Mouse (Mus musculus): ENCODE results near the gene Tro. TPM values are rescaled to one million over a fixed set of nuclear protein-coding genes. Genes with fewer than 3 reads are reported as not detected.

The Tro gene
- under 1 TPM in 1 of 26 experiments, not detected in 25; 0.95 TPM for total RNA-seq (2018; cell fraction: chromatin; rRNA removed)
- not detected for total RNA-seq (2018; cell fraction: cytosol; rRNA removed)
- total RNA-seq (2018; cell fraction: nucleus; rRNA removed), result not detected
- polyA plus RNA-seq (2018), result not detected in 3 replicates

DNA sequence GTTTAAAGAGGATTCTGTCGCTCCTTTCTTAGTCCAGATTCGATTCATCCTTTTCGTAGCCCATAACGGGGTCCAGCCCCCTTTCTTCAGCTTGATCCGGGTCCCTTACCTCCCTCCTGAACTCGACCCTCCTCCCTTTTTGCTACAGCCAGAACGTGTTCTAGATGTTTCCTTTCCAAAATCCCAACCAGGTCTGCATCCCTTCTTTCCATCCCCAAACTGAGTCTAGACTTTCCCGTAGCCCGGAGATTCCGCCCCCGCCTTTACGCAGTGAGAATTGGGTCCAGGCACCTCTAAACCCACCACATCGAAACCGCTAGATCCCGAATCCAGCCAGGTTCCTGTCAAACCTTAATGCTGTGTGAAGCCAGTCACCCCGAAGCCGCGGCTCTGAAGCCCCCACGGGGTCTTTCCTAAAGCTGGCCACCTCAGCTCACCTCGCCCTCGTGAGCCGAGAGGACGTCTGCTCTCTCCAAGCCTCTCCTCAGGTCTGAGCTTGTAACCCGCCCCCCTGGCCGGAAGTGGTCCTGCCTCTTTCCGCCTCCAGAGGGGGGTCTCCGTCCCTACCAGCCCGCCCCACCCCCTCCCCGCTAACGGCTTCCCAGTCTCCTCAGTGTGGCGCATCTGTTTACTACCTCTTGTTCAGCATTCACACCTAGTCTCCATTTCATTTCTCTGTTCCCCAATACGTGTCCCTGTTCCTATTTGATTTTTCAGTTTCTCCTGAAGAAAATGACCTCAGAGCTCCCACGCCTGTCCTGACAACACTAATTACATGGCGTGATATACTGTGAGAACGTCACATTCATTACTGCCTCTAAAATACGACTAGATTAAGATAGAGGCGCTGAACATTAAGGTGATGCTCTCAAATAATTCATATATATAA, at the start of gene Tro:
Gene Tro, minus strand, starts transcription at position 676 of the 889 bp plus-strand sequence.
- H3K4me3 ChIP-seq (ENCODE audit: inconsistent target), result no peak within 1 kb of the TSS
- no peaks in the 10 kb centered on the region for H3K36me3 ChIP-seq (ENCODE audit: inconsistent target)
- no peak within 1 kb of the TSS for H3K27ac ChIP-seq
- H3K79me2 ChIP-seq (ENCODE audit: inconsistent target), result no peaks in the 10 kb centered on the region
- 34% methylated on average over 30 of the region's 37 CpGs for WGBS (ENCODE audit: missing documents)

DNA sequence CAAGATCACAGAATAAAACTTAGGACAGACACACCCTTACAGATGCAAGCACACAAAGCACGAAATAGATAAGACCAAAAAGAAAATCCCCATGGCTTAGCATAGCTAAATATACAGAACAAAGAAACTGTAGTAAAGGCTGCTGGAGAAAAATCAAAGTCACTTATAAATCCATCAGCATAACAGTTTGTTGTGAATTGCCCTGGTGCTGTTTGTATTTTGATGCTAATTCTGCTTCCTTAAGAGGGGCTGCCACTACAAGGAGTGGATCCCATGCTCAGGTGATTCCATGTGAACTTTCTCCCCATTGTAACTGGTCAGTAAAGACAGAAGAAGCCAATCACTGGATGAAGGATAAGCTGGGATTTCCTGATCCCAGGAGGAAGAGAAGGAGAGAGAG, 20.1 kb upstream of the Tro start:
- WGBS (ENCODE audit: missing documents), result 73% methylated on average over 1 of the region's 1 CpGs
- Histone ChIP-seq H3K27ac (no peak overlapping the region), H3K36me3 (ENCODE audit: inconsistent target) (no peaks in the 10 kb centered on the region), H3K4me3 (ENCODE audit: inconsistent target) (no peak overlapping the region), H3K79me2 (ENCODE audit: inconsistent target) (no peaks in the 10 kb centered on the region)

DNA sequence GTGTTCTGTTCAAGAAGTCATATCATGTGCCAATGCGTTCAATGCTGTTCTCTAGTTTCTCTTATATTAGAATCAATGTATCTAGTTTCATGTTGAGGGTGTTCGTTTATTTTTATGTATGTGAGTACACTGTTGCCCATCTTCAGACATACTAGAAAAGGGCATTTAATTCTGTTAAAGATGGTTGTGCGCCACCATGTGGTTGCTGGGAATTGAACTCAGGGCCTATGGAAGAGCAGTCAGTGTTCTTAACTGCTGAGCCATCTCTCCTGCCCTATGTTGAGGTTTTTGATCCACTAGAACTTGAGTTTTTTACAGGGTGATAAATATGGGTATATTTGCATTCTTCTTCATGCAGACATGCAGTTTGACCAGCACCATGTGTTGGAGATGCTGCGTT, 5.4 kb upstream of the Tro start:
- Histone ChIP-seq H3K27ac (no peak overlapping the region), H3K36me3 (ENCODE audit: inconsistent target) (no peaks in the 10 kb centered on the region), H3K79me2 (ENCODE audit: inconsistent target) (no peaks in the 10 kb centered on the region), H3K4me3 (ENCODE audit: inconsistent target) (no peak overlapping the region)
- 53% methylated on average over 3 of the region's 4 CpGs for WGBS (ENCODE audit: missing documents)

GRCm38 (mm10) chrX:150657797-150658118, 375 bp upstream of the Tro start:
- H3K79me2 ChIP-seq (ENCODE audit: inconsistent target), result no peaks in the 10 kb centered on the region
- H3K4me3 ChIP-seq (ENCODE audit: inconsistent target), result no peak overlapping the region
- no peaks in the 10 kb centered on the region for H3K36me3 ChIP-seq (ENCODE audit: inconsistent target)
- 89% methylated on average over 3 of the region's 3 CpGs for WGBS (ENCODE audit: missing documents)
- no peak overlapping the region for H3K27ac ChIP-seq

GRCm38 (mm10) chrX:150656122-150656907, 1.1 kb downstream of the Tro start:
- no peak overlapping the region for H3K27ac ChIP-seq
- no peak overlapping the region for H3K4me3 ChIP-seq (ENCODE audit: inconsistent target)
- 53% methylated on average over 23 of the region's 44 CpGs for WGBS (ENCODE audit: missing documents)
- no peaks in the 10 kb centered on the region for H3K79me2 ChIP-seq (ENCODE audit: inconsistent target)
- H3K36me3 ChIP-seq (ENCODE audit: inconsistent target), result no peaks in the 10 kb centered on the region

DNA sequence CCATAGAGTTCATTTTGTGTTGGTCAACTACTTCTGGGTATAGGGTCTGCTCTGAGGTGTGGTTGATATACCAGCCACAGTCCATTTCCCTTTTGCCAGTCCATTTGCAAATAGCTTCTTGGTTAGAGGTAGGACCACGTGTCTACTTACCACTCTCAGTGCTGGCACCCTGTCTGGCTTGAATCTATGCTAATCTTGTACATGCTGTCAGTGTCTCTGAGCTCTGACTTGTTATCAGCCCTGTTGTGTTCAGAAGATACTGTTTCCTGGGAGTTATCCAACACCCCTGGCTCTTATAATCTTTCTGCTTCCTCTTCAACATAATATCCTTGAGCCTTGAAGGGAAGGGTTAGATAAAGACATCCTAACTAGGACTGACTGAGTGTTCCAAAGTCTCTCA, 21.0 kb downstream of the Tro start:
- 44% methylated on average over 1 of the region's 1 CpGs for WGBS (ENCODE audit: missing documents)
- Histone ChIP-seq H3K79me2 (ENCODE audit: inconsistent target) (no peaks in the 10 kb centered on the region), H3K4me3 (ENCODE audit: inconsistent target) (no peak overlapping the region), H3K27ac (no peak overlapping the region), H3K36me3 (ENCODE audit: inconsistent target) (no peaks in the 10 kb centered on the region)

DNA sequence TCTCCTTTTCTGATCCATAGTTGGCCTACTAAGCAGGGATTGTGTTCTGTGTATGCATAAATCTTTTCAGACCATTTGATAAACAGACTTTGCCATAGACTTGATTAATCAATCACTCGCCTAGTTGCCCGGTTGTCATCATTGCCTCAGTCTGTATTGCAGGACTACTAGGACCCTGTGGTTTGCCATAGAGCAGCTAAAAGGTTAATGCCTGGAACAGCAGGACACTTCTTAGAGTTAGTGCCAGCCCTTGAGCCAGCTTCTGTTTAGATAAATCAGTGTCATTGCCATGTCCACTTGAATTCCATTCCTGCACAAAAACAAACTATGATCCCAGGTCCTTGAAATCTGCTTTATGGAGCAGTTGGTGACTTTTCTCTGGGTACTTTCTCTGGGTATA, 58.5 kb downstream of the Tro start:
- no peak overlapping the region for H3K27ac ChIP-seq
- H3K4me3 ChIP-seq (ENCODE audit: inconsistent target), result no peak overlapping the region
- no peaks in the 10 kb centered on the region for H3K79me2 ChIP-seq (ENCODE audit: inconsistent target)
- 96% methylated on average over 2 of the region's 2 CpGs for WGBS (ENCODE audit: missing documents)
- H3K36me3 ChIP-seq (ENCODE audit: inconsistent target), result no peaks in the 10 kb centered on the region

Other genes starting within 250 kb of the Tro start
- 7.7 to 21.0 TPM (median 8.1 TPM) in 3 replicates for gene Tmem29, start 198.4 kb downstream of the Tro start, polyA plus RNA-seq (2018)
- gene Alas2, start 110.2 kb downstream of the Tro start, polyA plus RNA-seq (2018), result not detected in 3 replicates
- gene Pfkfb1, start 69.4 kb downstream of the Tro start, polyA plus RNA-seq (2018), result 1.6 to 2.5 TPM (median 2.2 TPM) in 3 replicates
- 4.0 to 6.1 TPM (median 4.6 TPM) in 3 replicates for gene Apex2, start 67.7 kb downstream of the Tro start, polyA plus RNA-seq (2018)
- 8.0 to 14.9 TPM (median 9.9 TPM) in 3 replicates for gene Maged2, start 156.8 kb upstream of the Tro start, polyA plus RNA-seq (2018)

Measured in macrophage (primary cell).